Mouse (Mus musculus) CD4-positive, CD25-positive, alpha-beta regulatory T cell, adult 2 months (primary cell): ENCODE results near the gene E130208F15Rik.

Experiments used
- DNase-seq: peaks from one replicate; pipeline ENCODE4 v3.0.0-alpha.2; 2012; ENCODE audit warnings: low read depth, low spot score

E130208F15Rik gene

DNA sequence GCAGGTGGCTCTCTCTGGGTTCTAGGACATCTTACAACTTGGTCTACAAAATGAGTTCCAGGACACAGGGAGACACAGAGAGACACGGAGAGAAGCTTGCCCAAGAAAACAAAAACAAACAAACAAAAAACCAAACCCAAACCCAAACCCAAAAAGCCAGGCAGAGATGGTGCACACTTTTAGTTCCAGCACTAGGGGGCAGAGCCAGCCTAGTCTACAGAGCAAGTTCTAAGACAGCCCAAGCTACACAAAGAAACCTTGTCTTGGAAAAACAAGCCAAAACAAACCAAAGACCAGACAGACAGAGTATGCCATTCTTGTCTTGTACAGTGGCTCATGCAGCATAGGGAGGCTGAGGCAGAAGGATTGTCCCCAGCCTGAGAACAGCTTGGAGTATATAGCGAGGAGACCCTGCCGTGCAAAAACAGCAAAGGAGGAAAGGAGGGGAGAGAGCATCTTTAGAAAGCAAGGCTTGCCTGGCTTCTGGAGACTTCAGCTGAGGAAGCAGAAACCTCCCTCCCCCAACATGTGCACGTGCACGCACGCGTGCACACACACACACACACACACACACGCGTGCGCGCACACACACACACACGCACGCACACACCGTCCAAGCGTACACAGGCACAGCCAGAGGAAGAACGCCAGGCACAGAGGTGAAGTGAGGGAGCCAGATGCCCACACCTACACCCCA lies 15.3 kb upstream of the E130208F15Rik start:
- DNase-seq = peak; percentile 81

DNA sequence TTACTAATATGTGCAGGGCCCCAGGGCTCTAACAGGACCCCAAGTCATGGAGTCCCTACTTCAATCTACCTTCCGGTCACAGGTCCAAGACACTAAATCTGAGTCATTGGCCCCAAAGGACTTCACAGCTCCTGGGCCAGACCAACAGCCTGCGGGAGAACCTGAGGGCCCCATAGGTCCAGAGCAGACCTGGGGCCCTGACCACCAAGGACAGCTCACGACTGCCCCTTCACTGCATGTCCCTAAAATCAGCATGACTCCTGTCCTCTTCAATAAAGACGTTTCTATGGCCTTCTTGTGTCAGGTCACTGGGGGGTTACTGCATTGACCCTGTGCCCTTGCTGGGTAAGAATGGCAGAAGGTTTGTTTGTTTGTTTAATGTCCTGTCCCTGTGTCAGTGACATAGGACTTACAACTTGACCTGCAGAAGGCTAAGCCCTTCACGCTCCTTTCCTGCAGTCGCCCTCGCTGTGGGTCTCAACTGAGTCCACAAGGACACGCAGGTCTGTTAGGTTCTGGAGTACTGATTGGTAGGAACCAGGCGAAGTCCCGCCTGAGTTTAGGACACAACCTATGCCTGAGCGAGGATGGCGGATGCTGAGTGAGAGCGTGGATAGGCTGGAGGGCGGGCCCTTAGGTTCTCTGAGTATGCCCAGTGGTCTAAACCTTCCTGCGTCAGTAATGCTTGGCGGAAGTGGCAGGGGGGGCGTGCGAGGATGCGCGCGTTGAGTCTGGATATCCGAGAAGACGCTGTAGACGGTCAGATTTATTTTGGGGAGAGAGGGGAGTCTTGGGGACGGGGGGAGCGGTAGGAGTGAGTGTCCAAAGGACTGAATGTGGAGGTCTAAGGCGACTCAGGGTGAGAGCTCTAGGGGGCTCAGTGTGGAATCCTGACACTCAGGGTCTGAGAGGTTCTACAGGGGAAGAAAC lies 13.2 kb upstream of the E130208F15Rik start, which contains the start of gene Alkbh6:
Alkbh6 (plus strand) TSS at position 642 of the 930 bp plus-strand sequence.
- DNase-seq = peak; percentile 97

DNA sequence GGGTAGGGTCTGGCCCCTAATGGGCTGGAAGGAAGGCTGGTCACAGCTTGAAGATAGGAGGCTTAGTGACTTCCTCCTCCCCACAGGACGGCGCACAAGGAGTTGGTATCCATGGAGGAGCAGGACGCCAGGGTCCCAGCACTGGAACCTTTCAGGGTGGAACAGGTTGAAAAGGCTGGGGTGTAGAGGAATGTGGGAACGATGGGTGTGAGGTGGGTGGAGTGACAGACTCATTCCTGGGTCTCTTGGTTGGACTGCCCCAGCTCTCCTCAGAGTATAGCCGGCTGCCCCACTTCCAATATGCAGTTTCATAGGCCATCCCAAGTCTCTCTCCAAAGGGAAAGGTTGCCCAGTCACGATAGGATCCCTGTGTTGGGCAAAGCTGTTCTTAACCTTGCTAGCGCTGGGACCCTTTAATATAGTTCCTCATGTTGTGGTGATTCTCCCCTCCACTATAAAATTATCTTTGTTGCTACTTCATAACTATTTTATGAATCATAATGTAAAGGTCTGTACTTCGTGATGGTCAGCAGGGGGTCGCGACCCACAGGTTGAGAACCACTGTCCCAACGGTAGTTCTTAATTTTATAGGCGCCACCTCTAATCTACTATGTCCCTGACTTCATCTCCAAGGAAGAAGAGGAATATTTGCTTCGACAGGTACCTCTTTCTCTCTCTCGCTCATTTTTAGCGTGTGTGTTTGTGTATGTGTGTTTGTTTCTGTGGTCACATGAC lies 12.0 kb upstream of the E130208F15Rik start:
- peak; percentile 16 for DNase-seq

DNA sequence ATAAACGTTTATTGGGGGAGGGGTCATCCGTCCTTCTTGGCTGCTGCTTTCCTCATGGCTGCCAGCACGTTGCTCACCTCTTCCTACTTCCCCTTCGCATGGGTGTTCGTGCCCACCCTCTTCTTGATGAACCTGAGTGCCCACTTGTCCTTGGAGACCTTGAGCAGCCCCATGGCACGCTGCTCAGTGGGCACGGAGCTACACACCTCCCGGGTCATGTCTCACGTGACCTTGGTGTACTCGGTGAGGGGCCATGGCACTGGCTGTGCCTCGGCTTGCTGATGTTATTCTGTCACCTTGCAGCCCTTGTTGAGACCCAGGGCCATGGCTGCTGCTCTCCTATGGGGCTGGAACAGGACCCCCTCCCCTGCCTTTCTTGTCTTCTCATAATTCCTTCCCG lies 11.4 kb upstream of the E130208F15Rik start:
- no peak for DNase-seq

DNA sequence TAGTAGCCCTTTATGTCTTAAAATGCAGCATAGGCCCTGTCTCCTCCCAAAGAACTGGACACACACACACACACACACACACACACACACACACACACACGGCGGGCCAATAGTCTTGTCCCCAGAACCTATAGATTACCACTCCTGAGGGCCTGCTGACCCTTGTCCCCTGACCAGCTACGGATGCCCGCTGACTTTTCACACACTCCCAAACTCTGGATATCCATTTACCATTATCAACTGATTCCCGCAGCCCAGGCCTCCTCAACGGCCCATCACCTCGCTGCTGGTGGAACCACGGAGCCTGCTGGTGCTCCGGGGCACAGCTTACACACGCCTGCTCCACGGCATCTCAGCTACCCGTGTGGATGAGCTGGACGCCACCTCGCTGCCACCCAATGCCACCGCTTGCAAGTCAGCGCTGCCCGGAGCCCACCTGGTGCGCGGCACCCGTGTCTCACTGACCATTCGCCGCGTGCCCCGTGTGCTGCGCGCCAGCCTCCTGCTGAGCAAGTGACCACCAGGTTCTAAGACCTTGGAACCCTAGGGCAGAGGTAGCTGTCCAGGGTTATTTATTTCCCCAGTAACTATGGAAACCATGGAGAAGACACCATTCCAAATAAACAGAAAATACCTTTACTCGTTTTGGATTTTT lies 7.7 kb upstream of the E130208F15Rik start:
- DNase-seq = no peak

DNA sequence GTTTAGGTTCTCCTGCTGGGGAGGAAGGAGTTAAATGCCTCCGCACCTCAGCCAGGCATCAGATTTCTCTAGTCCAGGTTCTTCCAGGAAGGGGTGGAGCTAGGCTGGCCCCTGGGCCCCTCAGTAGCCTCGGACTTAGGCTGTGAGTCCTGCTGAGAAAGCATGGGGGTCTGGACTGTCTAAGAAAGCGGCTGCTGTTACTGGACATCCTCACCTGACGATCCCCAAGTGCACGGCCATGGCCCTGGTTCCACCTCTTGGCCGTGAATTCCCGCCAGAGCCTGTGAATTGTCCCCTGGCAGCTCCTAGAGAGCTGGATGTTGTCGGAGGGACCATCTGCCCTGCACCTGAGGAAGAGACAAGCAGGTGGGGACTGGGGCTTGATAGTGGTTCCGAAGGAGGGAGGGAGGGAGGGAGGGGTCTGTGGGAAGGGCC lies 6.8 kb upstream of the E130208F15Rik start, which contains the start of gene Syne4:
Syne4 (plus strand) TSS at position 87 of the 435 bp plus-strand sequence.
- no peak for DNase-seq

DNA sequence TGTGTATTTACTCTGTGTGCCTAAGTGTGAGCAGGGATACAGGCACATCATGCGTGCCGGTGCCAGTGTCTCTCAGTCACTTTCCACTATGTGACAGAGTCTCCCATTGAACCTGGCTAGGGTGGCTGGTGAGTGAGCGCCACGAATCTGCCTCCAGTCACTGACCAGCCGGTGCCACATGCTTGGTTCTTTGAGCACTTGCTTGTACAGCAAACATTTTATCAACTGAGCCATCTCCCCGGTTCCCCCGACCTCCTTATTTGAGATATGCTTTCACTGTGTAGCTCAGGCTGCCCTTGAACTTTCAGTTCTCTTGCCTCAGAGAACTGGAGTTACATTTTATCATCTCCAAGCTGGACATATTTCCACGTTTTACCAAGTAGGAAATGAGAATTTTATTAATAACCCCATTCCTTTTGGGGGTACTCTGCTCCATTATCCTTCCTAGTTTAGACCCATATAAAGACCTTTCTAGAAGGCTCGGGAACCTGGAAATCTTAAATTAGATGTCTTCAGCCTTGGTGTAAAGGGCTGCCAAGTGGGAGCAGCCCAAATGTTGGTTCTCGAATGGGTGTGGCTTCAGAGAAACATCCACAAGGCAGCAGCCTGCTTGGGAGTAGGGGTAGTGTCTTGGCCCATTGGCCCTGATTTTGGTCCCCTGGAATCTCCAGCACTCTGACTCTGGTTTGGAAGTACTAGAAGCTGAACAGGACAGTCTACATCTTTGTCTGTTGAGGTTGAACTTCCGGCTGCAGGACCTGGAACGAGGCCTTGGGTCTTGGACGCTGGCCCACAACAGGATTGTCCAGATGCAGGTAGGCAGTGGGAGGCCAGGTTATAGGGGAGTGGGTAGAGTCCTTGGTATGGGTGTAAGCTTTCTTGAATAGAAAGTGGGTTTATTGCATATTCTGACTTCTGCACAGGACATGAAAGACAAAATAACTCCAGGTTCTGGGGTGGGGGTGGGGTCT lies 5.7 kb upstream of the E130208F15Rik start:
- no peak for DNase-seq

DNA sequence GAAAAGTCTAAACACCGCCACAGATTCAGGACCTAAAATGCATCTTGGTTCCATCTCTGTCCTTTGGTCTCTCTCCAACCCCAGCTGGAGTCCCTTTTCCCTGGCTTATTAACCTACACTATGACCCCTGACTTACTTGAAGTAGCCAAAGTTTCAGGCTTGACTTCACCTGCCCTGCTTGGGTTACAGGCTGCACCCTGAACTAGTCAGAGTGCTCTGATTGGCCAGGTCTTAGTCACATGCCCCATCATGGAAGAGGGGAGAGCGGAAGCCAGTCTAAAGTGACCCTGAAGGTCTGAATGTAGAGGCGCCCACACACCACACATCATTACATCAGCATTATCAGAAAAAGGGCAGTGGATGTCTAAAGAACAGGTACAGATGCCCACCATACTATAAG lies 3.4 kb upstream of the E130208F15Rik start:
- DNase-seq = no peak

DNA sequence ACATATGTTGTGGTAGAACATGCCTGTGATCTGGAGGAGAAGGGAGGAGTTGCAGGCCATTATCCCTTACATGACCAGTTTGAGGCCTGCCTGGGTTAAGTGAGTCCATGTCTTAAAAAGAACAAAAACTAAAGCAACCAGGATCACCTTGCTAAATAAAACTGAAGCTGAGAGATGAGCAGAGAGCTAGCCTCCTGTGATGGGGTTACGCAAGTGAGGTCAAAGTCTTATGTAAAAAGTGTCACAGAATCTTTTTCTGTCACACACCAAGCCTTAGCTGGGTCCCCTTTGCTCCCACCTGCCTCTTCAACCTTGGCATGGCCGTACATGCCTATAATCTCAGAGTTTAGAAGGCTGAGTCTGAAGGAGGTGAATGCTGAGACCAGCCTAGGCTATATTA lies 594 bp upstream of the E130208F15Rik start:
- no peak for DNase-seq

DNA sequence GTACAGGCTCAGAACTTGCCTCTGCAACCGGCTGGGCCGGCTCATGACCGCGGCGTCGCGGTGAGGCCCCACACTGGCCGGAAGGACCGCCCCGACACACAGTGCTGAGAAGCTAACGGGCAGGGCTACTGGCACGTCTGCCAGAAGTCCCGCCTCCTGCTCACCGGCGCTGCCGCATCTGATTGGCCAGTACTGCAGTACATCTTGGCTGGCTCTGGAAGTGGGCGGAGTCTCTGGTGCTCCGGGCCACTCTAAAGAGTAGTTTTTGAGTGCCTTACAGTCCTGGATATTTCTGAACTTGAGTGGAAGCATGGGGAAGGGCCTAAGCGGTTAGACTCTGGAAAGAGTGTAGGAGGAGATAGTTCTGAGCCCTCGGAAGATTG lies 736 bp downstream of the E130208F15Rik start:
- peak; percentile 98 for DNase-seq

DNA sequence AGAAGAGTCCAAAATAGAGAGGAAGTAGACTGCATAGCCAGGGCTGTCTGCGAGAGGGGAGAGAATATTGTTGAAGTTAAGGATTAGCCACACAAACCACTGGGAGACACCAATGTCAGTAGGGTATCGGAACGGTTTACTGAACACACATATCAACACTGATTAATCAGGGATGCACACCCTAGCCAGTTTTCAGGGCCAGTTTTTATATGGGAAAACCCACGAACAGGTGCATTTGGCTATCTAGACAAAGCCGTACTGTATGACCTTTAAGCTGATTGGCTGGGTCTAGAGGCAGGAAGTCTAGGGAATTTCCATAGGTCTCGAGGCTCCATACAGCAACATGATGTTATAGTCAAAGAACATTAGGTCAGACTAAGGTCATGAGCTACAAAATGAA lies 1.3 kb downstream of the E130208F15Rik start:
- DNase-seq = peak; percentile 89

DNA sequence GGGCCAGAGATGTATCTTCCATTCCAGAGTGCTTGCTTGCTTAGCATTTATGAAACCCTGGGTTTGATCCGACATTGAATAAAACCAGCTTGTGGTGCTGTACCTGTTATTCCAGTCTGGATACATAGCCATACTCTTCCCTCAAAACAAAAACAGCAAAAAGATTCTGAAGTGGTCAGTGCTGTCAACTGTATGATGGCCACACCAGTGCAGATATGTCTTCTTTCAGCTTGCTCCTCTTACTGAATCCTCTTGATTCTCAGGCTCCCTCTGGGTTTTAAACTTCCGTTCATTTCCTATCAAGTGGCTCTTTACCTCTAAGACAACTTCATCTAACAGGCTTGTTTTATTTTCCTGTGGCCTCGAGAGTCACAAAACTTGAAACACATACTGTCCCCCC lies 2.3 kb downstream of the E130208F15Rik start, which contains the start of gene Sdhaf1:
Sdhaf1 (minus strand) TSS at position 101 of the 400 bp plus-strand sequence.
- no peak for DNase-seq

DNA sequence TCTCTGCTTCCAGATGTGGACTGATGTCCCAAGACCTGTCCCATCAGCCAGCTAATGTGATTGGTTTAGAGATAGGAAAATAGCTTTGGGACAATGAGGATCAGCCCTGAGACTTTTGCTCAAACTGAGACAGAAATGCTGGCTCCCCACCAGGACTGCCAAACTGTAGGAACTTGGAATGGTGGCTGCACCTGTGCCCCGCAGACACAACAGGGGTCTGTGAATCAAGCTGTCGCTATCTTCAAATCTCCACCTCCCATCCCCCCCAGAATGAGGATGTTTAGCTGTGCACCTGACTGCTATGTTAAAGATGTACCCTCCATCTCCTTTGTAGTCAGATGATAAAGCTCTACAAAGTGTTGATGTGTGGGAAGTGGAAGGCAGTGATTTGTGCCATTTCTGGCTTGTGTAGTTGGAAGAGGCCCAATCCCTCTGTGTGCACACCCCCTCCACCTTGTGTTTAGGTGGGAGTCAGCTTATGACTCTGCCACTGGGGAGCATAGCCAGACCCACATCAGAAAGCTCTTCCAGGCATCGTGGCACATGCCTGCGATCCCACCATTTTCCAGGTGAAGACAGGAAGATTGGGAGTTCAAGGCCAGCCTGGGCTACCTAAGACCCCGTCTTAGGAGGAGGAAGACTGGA lies 2.9 kb downstream of the E130208F15Rik start:
- no peak for DNase-seq

DNA sequence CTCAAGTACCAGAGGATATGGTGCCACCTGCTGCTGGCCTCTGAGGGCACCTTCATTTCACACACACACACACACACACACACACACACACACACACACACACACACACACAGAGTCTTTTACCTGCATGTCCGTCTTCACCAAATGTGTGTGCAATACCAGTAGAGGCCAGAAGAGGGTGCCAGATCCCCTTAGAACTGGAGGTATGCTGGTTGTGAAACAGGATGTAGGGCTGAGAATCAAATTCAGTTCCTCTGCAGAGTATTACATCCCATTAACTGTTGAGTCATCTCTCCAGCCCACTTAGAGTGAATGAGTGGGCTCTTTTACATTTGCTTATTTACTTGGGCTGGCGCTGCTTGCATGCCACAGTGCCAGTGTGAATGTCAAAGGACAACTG lies 3.8 kb downstream of the E130208F15Rik start:
- DNase-seq = peak; percentile 82

DNA sequence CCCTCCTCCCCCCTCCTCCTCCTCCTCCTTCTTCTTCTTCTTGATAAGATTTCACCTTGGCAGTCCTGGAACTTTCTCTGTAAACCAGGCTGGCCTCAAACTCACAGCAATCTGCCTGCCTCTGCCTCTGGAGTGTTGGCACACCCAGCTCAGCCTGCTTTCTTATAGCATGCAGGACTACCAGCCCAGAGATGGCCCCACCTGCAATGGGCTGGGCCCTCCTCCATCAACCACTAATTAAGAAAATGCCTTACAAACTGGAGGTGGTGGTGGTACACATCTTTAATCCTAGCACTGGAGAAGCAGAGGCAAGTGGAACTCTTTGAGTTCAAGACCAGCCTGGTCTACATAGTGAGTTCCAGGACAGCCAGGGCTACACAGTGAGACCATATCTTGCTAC lies 4.9 kb downstream of the E130208F15Rik start:
- DNase-seq = no peak

DNA sequence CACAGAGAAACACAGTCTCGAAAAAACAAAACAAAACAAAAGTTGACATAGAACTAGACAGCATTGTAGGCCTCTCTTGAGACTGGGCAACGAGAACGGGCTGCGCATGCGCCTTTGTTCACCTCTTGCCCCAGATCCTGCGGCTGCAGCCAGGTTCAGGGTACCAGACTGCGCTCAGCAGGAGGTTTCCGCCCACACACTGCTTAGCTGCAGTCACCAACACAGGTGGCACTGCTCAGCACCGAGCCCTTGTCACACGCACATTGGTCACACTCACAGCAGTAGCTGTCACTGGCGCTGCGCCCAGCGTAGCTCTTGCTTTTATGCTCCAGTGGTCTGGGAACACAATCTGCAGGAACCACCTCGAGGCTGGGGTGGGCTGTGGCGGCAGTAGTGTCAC lies 5.6 kb downstream of the E130208F15Rik start:
- DNase-seq = peak; percentile 91

DNA sequence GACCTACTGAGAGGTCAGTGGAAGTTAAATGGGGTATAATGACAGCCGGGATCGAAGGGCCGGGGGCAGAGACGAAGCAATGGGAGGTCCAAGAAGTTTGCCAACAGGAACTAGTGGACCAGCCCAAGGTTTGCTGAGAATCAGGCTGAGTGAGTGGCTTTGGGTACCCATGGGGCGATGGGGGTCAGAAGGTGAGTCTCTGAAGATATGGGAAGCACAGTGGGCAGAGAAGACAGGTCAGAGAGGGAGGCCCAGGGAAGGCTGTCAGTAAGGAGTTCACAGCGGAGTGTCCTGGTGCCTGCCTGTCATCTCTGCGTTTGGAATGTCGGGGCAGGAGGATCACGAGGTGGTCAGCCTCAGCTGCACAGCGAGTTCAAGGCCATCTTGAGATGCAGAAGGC lies 6.8 kb downstream of the E130208F15Rik start:
- DNase-seq = no peak

DNA sequence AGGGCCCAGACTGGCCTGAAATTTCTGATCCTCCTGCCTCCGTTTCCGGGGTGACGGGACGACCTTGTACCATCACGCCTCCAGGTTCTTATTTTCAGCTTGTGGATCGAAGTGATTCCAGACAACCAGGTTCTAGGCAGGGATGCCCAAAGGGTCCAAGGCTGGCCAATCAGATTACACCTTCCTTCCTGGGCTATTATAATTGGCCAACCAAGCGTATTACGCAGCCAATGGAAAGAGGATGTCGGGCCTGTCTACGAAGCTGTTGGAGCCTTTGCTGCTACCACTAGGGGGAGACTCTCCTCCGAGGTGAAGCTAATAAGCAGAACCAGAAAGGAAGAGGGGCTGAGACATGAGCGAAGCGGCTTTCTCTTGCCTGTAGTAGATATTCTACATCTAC lies 10.3 kb downstream of the E130208F15Rik start:
- peak; percentile 97 for DNase-seq

DNA sequence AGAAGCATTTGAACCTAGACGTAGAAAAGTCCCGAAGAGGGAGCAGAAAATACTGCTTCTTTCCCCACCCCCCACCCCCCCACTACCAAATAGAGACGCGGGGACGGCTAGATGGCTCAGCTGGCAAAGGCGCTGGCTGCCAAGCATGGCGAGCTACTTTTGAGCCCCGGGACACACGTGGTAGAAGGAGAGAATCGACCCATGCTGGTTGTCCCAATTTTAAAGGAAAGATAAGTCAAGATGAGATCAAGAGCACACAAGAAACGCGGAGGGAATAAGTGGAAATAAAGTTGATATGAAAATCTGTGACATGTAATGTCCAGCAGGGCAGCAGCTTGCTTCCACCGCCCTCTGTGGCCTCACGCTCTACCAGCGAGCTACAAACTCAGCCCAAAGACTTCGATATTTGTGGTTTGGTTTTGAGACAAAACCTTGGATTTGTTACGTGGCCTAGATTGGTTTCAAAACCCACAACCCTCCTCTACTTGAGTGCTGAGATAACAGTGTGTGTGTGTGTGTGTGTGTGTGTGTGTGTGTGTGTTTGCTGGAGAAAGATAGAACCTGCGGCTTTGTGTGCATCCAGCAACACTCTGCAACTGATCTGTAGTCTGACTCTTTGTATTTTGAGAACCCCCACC lies 11.2 kb downstream of the E130208F15Rik start:
- DNase-seq = peak; percentile 69
